Mouse (Mus musculus): ENCODE measurements around the gene Ube2q2.
"Not testable (repeated sequence)": the region's sequence is repeated elsewhere in the genome, so short reads cannot be mapped to it uniquely, and the experiment has no call there.

Ube2q2 gene

DNA sequence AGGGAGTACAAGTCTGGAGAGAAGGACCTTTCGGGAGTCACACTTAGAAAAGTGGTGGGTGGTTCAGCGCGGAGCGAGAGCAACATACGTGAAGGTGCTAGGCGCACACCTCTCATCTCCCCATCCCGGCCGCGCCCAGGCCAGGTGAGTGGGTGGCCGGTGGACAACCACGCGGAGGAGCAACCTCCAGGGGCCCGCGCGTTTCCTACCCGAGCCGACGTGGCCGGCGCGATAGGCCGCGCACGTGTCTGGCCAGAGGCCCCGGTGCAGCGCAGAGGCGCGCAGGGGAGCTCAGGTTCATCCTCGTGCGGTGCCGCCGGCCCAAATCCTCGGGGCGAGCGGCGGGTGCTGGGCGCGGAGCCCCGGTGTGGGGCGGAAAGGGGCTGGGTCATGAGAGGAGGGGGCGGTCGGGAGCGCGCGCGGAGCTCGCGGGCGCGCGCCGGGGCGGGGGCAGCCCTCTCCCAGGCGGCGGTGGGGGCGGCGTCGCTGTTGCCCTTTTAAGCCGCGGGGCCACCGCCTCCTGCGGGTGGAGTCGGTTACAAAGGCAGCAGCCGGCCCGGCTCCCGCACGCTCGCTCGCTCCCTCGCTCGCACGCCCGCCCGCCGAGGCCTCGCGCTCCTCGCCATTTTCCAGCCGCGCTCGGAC, at the start of gene Ube2q2:
Gene Ube2q2, plus strand, starts transcription at position 1 of the 645 bp plus-strand sequence.
- peak; percentile 78 for DNase-seq (ENCODE audit: low spot score)

- DNase-seq (ENCODE audit: low spot score) = no peak
Measured at GRCm38 (mm10) chr9:55101117-55101516, 47.5 kb upstream of the Ube2q2 start.

GRCm38 (mm10) chr9:55102186-55102835, 46.3 kb upstream of the Ube2q2 start:
- no peak for DNase-seq (ENCODE audit: low spot score)

DNA sequence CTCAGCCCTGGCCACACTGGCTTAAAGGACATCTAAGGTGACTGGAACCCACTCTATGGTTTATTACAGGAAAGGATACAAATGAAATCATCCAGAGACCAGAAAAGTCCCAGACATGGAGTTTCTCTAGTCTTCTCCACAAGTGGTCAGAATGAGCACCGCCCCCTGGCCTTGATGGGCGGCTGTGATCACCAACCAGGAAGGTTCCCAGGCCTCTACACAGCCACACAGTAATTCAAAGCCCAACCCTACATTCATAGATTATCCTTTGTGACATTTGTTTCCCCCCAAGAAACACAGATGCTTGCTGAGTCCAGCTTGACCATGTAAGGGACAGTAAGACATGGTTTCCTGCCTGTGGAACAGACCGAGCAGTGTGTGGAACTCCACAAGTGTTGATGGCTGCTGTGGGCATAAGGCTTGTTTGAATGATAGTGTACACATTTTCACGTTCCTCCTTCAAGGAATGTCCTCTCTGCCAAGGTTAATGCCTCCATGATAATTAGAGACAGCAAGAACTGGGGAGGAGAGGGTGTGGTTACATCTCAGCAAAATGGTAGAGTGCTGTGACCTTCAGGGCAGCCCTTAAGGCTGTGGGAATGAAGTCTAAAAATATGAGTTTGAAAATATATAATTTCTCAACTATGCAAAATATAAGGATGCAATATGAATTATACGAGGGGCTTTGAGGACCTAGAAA, 45.6 kb upstream of the Ube2q2 start:
- no peak for DNase-seq (ENCODE audit: low spot score)

- peak; percentile 98 for DNase-seq (ENCODE audit: low spot score)
Measured at GRCm38 (mm10) chr9:55110059-55110834, 38.4 kb upstream of the Ube2q2 start.

- DNase-seq (ENCODE audit: low spot score) = not testable (repeated sequence)
Measured at GRCm38 (mm10) chr9:55110835-55111217, 37.8 kb upstream of the Ube2q2 start.

- no peak for DNase-seq (ENCODE audit: low spot score)
Measured at GRCm38 (mm10) chr9:55114752-55115151, 33.9 kb upstream of the Ube2q2 start.

- no peak for DNase-seq (ENCODE audit: low spot score)
Measured at GRCm38 (mm10) chr9:55117293-55118055, 31.2 kb upstream of the Ube2q2 start.

GRCm38 (mm10) chr9:55122586-55122985, 26.1 kb upstream of the Ube2q2 start:
- no peak for DNase-seq (ENCODE audit: low spot score)

GRCm38 (mm10) chr9:55125735-55126134, 22.9 kb upstream of the Ube2q2 start:
- no peak for DNase-seq (ENCODE audit: low spot score)

DNA sequence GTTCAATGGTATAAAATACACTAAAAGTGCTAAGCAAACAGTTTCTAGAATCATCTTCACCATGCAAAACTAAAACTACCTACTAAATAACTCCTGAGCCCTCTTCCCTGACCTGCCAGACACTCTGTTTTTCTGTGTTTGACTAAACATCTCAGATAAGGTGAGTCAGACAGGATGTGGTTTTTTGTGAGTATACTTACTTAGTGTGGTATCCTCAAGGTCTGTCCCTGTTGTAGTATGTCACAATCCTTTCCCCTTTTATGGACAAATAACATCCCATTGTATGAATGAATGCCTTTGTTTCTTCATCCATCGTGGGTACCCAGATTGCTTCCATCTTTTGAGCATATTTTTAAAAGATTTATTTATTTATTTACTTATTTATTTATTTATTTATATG, 22.4 kb upstream of the Ube2q2 start:
- no peak for DNase-seq (ENCODE audit: low spot score)

DNA sequence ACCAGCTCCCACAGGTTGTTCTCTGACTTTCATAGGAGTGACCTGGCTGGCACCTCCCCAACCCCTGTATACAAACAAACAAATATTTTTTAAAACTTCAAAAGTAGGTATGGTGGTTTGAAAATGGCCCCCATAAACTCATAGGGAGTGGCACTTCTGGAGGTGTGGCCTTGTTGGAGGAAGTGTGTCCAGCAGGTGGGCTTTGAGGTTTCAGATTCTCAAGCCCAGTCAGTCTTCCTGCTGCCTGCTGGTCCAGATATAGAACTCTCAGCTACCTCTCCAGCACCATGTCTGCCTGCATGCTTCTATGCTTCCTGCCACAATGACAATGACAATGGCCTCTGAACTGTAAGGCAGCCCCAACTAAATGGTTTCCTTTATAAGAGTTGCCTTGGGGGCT, 16.8 kb upstream of the Ube2q2 start:
- no peak for DNase-seq (ENCODE audit: low spot score)

DNA sequence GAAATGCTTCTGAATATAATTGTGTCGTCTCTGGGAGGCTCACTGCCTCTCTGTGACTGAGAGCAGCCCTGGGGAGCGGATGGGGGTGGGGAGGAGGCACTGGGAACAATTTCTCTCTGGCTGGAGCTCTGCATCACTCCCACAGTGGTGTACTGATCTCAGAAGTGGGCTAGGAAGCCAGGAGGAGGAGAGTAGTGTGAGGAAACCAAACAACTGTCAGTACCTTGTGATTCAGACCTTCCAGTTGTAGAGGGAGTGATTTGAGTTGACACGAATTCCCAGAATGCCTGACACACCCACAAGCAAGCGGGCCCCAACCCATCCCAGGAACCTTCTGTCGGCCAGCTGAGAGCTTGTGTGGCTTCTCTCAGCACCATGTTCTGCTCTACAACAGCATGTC, 12.1 kb upstream of the Ube2q2 start:
- DNase-seq (ENCODE audit: low spot score) = no peak

GRCm38 (mm10) chr9:55137112-55137511, 11.5 kb upstream of the Ube2q2 start:
- no peak for DNase-seq (ENCODE audit: low spot score)

- peak; percentile 21 for DNase-seq (ENCODE audit: low spot score)
Measured at GRCm38 (mm10) chr9:55139958-55140357, 8.7 kb upstream of the Ube2q2 start.

GRCm38 (mm10) chr9:55149499-55150278, 1.0 kb downstream of the Ube2q2 start:
- peak; percentile 70 for DNase-seq (ENCODE audit: low spot score)

DNA sequence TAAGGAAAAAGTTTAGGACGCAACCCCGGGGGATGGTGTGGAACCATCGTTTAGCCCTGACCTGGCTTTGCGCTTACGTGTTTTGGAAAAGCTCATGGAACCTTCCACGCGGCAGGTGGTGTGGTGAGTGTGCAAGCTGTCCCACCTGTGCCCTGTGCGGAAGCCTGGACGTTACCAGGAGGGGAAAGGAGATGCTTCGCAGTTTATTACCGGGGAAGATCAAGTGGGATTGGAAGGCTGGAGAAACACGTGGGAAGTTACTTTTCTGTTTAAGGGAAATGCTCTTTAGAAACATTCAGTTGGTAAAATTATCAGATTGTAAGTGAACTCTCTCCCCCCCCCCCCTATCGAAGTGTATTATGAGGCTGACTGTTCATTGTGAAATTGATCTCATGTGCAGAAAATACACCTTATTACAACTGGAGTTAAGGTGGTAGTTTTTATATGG, 1.6 kb downstream of the Ube2q2 start:
- DNase-seq (ENCODE audit: low spot score) = no peak

DNA sequence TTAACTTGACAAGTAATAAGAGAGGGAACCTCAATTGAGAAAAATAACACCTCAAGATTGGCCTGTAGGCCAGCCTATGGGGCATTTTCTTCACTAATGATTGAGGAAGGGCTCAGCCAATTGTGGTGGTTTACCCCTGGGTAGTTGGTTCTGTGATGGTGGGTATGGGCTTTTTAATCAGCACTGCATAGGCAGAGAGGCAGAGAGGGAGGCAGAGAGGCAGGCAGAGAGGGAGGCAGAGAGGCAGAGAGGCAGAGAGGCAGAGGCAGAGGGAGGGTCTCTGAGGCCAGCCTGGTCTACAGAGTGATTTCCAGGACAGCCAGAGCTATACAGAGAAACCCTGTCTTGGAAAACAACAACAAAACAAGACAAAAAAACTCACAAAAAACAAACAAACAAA, 2.4 kb downstream of the Ube2q2 start:
- no peak for DNase-seq (ENCODE audit: low spot score)

DNA sequence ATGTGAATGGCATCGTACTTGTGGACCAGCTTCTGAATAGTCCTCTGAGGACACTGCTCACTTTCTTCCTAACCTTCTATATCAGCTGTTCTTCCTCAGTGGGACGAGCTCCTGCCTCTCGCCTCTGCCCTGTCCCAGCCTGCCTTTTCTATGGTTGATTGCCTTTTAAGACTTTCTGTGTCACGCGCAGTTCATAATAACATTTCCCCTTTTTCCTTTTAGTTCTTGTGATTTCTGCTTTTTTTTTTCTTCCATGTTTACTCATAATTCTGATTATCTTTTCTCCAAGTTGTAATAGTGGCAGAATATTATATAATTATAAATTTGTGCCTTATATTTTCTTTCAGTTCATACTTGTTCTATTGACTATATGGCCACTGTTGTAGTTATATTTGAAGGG, 4.3 kb downstream of the Ube2q2 start:
- no peak for DNase-seq (ENCODE audit: low spot score)

DNA sequence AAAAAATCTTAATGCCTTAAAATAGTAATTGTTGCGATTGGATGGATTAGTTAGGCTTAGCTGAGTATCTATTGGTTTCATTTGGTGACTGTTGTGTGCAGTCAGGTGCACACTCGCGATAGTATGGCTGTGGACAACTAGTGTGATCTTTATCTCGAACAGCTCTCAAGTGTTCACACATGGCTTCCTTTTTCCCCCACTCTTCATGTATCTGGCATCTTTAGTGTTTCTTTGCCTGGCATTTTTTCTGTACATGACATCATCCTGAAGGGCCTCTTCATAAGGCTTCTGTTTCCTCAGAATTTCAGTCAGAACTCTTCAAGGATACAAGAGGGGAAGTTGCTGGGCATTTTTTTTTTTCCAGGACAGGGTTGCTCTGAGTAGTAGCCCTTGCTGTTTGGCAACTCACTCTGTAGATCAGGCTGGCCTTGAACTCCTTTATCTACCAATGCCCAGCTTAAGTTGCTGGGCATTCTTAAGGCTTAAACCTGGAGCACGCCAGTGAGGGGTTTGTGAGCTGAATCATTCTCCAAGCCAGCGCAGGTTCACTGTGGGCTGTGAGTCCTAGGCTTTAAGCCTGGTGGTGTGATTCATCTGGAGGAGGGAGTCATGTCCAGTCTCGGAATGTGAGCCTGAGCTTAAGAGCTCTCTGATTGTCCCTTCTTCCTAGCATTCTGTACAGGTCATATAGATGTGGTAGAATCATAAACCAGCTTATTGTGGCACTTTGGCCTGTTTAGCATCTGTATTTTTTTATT, 22.2 kb downstream of the Ube2q2 start:
- DNase-seq (ENCODE audit: low spot score) = no peak

Data from retina, embryonic 14.5 days (tissue).